8 mouse cellular contexts compared by ENCODE assay signal in genomic region chr5:136962501-136962900, GRCm38 (mm10). TPM values are rescaled to one million over a fixed set of nuclear protein-coding genes. Genes with fewer than 3 reads are reported as not detected.
DNase-seq lines count a peak whose midpoint lies in the region; ATAC-seq and TF ChIP-seq lines count a peak whose summit lies in the region.

No protein-coding gene starts in this region.

- H3K9me3 ChIP-seq in CH12.LX (replicated peaks; ENCODE audit: low read length), result no peaks in the 10 kb centered on the region
- no peaks in the 10 kb centered on the region for H3K9me3 ChIP-seq in forebrain, embryonic 12.5 days
- H3K9me3 ChIP-seq in heart, postnatal 0 days (replicated peaks; ENCODE audit: control insufficient read depth, low read length), result no peaks in the 10 kb centered on the region
- H3K9me3 ChIP-seq in liver, embryonic 16.5 days (replicated peaks; ENCODE audit: control insufficient read depth, low read length), result no peaks in the 10 kb centered on the region
- no peaks in the 10 kb centered on the region for H3K9me3 ChIP-seq in neural tube, embryonic 13.5 days

- peak; percentile 80 to 88 for TF ChIP-seq CTCF in CH12.LX (conservative IDR thresholded peaks at IDR 0.05 in 1 of 2, IDR thresholded peaks at IDR 0.05 in 1 of 2; ENCODE audit: low read depth in 2 of 2, low read length in 2 of 2)
- TF ChIP-seq CTCF in heart, postnatal 0 days (IDR thresholded peaks at IDR 0.05; ENCODE audit: low read depth), result peak; percentile 91
- peak; percentile 86; the same call in 1 of the 2 replicates for TF ChIP-seq CTCF in testis, adult 2 months (IDR thresholded peaks at IDR 0.05; ENCODE audit: control insufficient read depth, insufficient read depth, insufficient replicate concordance, low read depth, low read length)

- H3K9ac ChIP-seq in CH12.LX (ENCODE audit: insufficient read depth, low read depth), result peak overlapping the region; percentile 90
- H3K9ac ChIP-seq in forebrain, embryonic 12.5 days, result peak overlapping the region; percentile 77
- peak overlapping the region; percentile 79 for H3K9ac ChIP-seq in heart, postnatal 0 days (replicated peaks; ENCODE audit: low read depth, low read length)
- H3K9ac ChIP-seq in liver, embryonic 16.5 days (ENCODE audit: low read depth, low read length), result peak overlapping the region; percentile 88
- H3K9ac ChIP-seq in neural tube, embryonic 13.5 days, result peak overlapping the region; percentile 86

- peak; percentile 81 for DNase-seq in CH12.LX (ENCODE audit: extremely low read depth)
- peak; percentile 79 for DNase-seq in c-Kit-positive CD71-positive TER-119-positive erythroid progenitor cells, embryonic 14.5 days (ENCODE audit: low spot score)
- DNase-seq in heart, postnatal 0 days (ENCODE audit: low spot score), result peak; percentile 85
- peak; percentile 85 to 92 for DNase-seq in kidney, postnatal 36 days

- 2% methylated on average over 10 of the region's 10 CpGs for WGBS in forebrain, embryonic 12.5 days
- 1% methylated on average over 10 of the region's 10 CpGs for WGBS in heart, postnatal 0 days
- under 1% methylated on average over 10 of the region's 10 CpGs for WGBS in liver, embryonic 16.5 days (ENCODE audit: insufficient replicate concordance)
- 3% methylated on average over 10 of the region's 10 CpGs for whole genome bisulfite sequencing in neural tube, embryonic 13.5 days

- peak overlapping the region; percentile 66 to 100 (median 87) for H3K4me3 ChIP-seq in CH12.LX (replicated peaks in 1 of 3; ENCODE audit: low read depth in 2 of 3, low read length in 2 of 3, poor library complexity in 1 of 3)
- H3K4me3 ChIP-seq in forebrain, embryonic 12.5 days (replicated peaks), result peak overlapping the region; percentile 65
- H3K4me3 ChIP-seq in heart, postnatal 0 days (ENCODE audit: low read depth, low read length), result peak overlapping the region; percentile 84
- H3K4me3 ChIP-seq in liver, embryonic 16.5 days (ENCODE audit: low read depth, low read length), result peak overlapping the region; percentile 82
- peak overlapping the region; percentile 62 for H3K4me3 ChIP-seq in neural tube, embryonic 13.5 days
- peak overlapping the region; percentile 98 for H3K4me3 ChIP-seq in testis, adult 2 months (ENCODE audit: control insufficient read depth, low read depth, low read length)

- peaks cover 35 to 47% of the 10 kb centered on the region in 2 experiments for H3K36me3 ChIP-seq in CH12.LX (replicated peaks in 1 of 2; ENCODE audit: control insufficient read depth in 1 of 2, insufficient read depth in 1 of 2, low read length in 1 of 2)
- peaks cover 48% of the 10 kb centered on the region for H3K36me3 ChIP-seq in forebrain, embryonic 12.5 days (replicated peaks)
- H3K36me3 ChIP-seq in heart, postnatal 0 days (replicated peaks; ENCODE audit: control insufficient read depth, insufficient read depth, low read length), result peaks cover 37% of the 10 kb centered on the region
- H3K36me3 ChIP-seq in liver, embryonic 16.5 days (ENCODE audit: control insufficient read depth, insufficient read depth), result peaks cover 6% of the 10 kb centered on the region
- H3K36me3 ChIP-seq in neural tube, embryonic 13.5 days, result peaks cover 42% of the 10 kb centered on the region
- no peaks in the 10 kb centered on the region; the same call in 1 of the 2 replicates for H3K36me3 ChIP-seq in testis, adult 2 months (ENCODE audit: control insufficient read depth, insufficient read depth, low read length)

- ATAC-seq in forebrain, embryonic 12.5 days (ENCODE audit: low FRiP score), result peak; percentile 59
- ATAC-seq in heart, postnatal 0 days (ENCODE audit: insufficient read depth, low read depth), result peak; percentile 76
- peak; percentile 55 for ATAC-seq in liver, embryonic 16.5 days (ENCODE audit: low read depth)
- peak; percentile 74 for ATAC-seq in neural tube, embryonic 13.5 days (ENCODE audit: low read depth)

- TF ChIP-seq RAD21 in CH12.LX (IDR thresholded peaks at IDR 0.05; ENCODE audit: low read depth, low read length), result peak; percentile 33

- in situ Hi-C loops in CH12.LX (cut with MboI; ENCODE audit: low pct_ligation_motif_present, low pct_unique_long_range_greater_than_20kb, low sequenced_read_pairs), result loop anchor here (5.0 kb wide), 1 partner anchor 35 kb away; no protein-coding TSS in a partner anchor

- H3K4me2 ChIP-seq in CH12.LX (ENCODE audit: insufficient read depth, low read depth, poor library complexity, severe bottlenecking), result peak overlapping the region; percentile 71
- peak overlapping the region; percentile 83 for H3K4me2 ChIP-seq in forebrain, embryonic 12.5 days
- H3K4me2 ChIP-seq in heart, postnatal 0 days (ENCODE audit: low read depth, low read length), result peak overlapping the region; percentile 86
- H3K4me2 ChIP-seq in liver, embryonic 16.5 days (ENCODE audit: low read depth, low read length), result peak overlapping the region; percentile 84
- H3K4me2 ChIP-seq in neural tube, embryonic 13.5 days, result peak overlapping the region; percentile 82

- peaks cover 8 to 29% of the 10 kb centered on the region in 2 experiments; a peak in 3 of 4 replicates for H3K4me1 ChIP-seq in CH12.LX (ENCODE audit: control insufficient read depth in 1 of 2, insufficient read depth in 2 of 2)
- H3K4me1 ChIP-seq in forebrain, embryonic 12.5 days, result peaks cover 18% of the 10 kb centered on the region
- peaks cover 18% of the 10 kb centered on the region; the same call in 1 of the 2 replicates for H3K4me1 ChIP-seq in heart, postnatal 0 days (ENCODE audit: control insufficient read depth, insufficient read depth)
- peaks cover 48% of the 10 kb centered on the region for H3K4me1 ChIP-seq in liver, embryonic 16.5 days (ENCODE audit: control insufficient read depth, low read depth, low read length)
- H3K4me1 ChIP-seq in neural tube, embryonic 13.5 days (replicated peaks), result peaks cover 38% of the 10 kb centered on the region
- H3K4me1 ChIP-seq in testis, adult 2 months (ENCODE audit: control insufficient read depth, insufficient read depth, low read length), result peaks cover 11% of the 10 kb centered on the region

- dilution Hi-C loops in CH12.LX (cut with MboI; ENCODE audit: extremely low pct_ligation_motif_present, extremely low pct_unique_long_range_greater_than_20kb, low sequenced_read_pairs), result no loop called here

- H3K79me2 ChIP-seq in CH12.LX (replicated peaks; ENCODE audit: control insufficient read depth, extremely low read depth, insufficient read depth, poor library complexity, severe bottlenecking), result no peaks in the 10 kb centered on the region

- peak overlapping the region; percentile 85; the same call in 1 of the 2 replicates for H3K27ac ChIP-seq in CH12.LX (ENCODE audit: insufficient read depth, low read depth)
- peak overlapping the region; percentile 80 for H3K27ac ChIP-seq in forebrain, embryonic 12.5 days
- peak overlapping the region; percentile 88 for H3K27ac ChIP-seq in heart, postnatal 0 days (ENCODE audit: low read depth)
- peak overlapping the region; percentile 92 for H3K27ac ChIP-seq in liver, embryonic 16.5 days (ENCODE audit: low read length)
- peak overlapping the region; percentile 93 for H3K27ac ChIP-seq in neural tube, embryonic 13.5 days (replicated peaks)
- peak overlapping the region; percentile 99 for H3K27ac ChIP-seq in testis, adult 2 months (ENCODE audit: control insufficient read depth, insufficient read depth, low read depth, low read length)

- no peak for TF ChIP-seq POLR2A in CH12.LX (IDR thresholded peaks at IDR 0.05; ENCODE audit: low read depth, low read length)
- TF ChIP-seq POLR2A in testis, adult 2 months (IDR thresholded peaks at IDR 0.05; ENCODE audit: control insufficient read depth, low read depth, low read length), result no peak

- H3K27me3 ChIP-seq in CH12.LX (replicated peaks), result no peaks in the 10 kb centered on the region
- no peaks in the 10 kb centered on the region for H3K27me3 ChIP-seq in forebrain, embryonic 12.5 days
- no peaks in the 10 kb centered on the region for H3K27me3 ChIP-seq in heart, postnatal 0 days (ENCODE audit: control insufficient read depth, insufficient read depth, low read length)
- no peaks in the 10 kb centered on the region for H3K27me3 ChIP-seq in liver, embryonic 16.5 days (ENCODE audit: control insufficient read depth, insufficient read depth, low read depth, low read length)
- no peaks in the 10 kb centered on the region for H3K27me3 ChIP-seq in neural tube, embryonic 13.5 days
- H3K27me3 ChIP-seq in testis, adult 2 months (ENCODE audit: control insufficient read depth, insufficient read depth, low read length), result no peaks in the 10 kb centered on the region

- TF ChIP-seq EP300 in CH12.LX (IDR thresholded peaks at IDR 0.05; ENCODE audit: low read length), result no peak
- no peak for TF ChIP-seq EP300 in heart, postnatal 0 days (IDR thresholded peaks at IDR 0.05; ENCODE audit: low read depth)

RNA-seq across cellular contexts. Expression of gene Cldn15, which starts 3.9 kb away (rescaled TPM):
- 0.25 TPM in 2 replicates for total RNA-seq in CH12.LX (2012; rRNA removed)
- 0.24 TPM in 1 of 2 replicates, not detected in the other for total RNA-seq in CH12.LX (2014; rRNA removed)
- 0.29 and 0.35 TPM in 2 replicates for polyA plus RNA-seq in CH12.LX (2012; ENCODE audit: insufficient read length, low read depth)
- polyA plus RNA-seq in forebrain, embryonic 12.5 days (2016; fragmentation: Nextera tagmentation; extraction: Ambion mirVana), result 0.27 and 0.50 TPM in 2 replicates
- 10.2 and 19.3 TPM in 2 replicates for total RNA-seq in heart, postnatal 0 days (2014; rRNA removed; ENCODE audit: low replicate concordance)
- 7.9 and 9.1 TPM in 2 replicates for polyA plus RNA-seq in heart, postnatal 0 days (2015; fragmentation: Nextera tagmentation; extraction: Ambion mirVana)
- 7.5 and 7.9 TPM in 2 replicates for polyA plus RNA-seq in liver, embryonic 16.5 days (2015; fragmentation: Nextera tagmentation; extraction: Ambion mirVana)
- polyA plus RNA-seq in neural tube, embryonic 13.5 days (2015; fragmentation: Nextera tagmentation; extraction: Ambion mirVana), result 0.17 and 0.39 TPM in 2 replicates
- 0.25 and 0.58 TPM in 2 replicates for polyA plus RNA-seq in testis, adult 2 months (2012; rRNA removed)

RNA-seq across cellular contexts. Expression of gene Fis1, which starts 9.4 kb away (rescaled TPM):
- total RNA-seq in CH12.LX (2012; rRNA removed) (207 and 210 TPM in 2 replicates), CH12.LX (2014; rRNA removed) (140 and 142 TPM in 2 replicates)
- 152 and 203 TPM in 2 replicates for polyA plus RNA-seq in CH12.LX (2012; ENCODE audit: insufficient read length, low read depth)
- polyA plus RNA-seq in forebrain, embryonic 12.5 days (2016; fragmentation: Nextera tagmentation; extraction: Ambion mirVana), result 287 and 302 TPM in 2 replicates
- total RNA-seq in heart, postnatal 0 days (2014; rRNA removed; ENCODE audit: low replicate concordance), result 143 and 175 TPM in 2 replicates
- 245 and 249 TPM in 2 replicates for polyA plus RNA-seq in heart, postnatal 0 days (2015; fragmentation: Nextera tagmentation; extraction: Ambion mirVana)
- 172 and 179 TPM in 2 replicates for polyA plus RNA-seq in liver, embryonic 16.5 days (2015; fragmentation: Nextera tagmentation; extraction: Ambion mirVana)
- polyA plus RNA-seq in neural tube, embryonic 13.5 days (2015; fragmentation: Nextera tagmentation; extraction: Ambion mirVana), result 327 and 376 TPM in 2 replicates
- polyA plus RNA-seq in testis, adult 2 months (2012; rRNA removed), result 71.3 and 76.5 TPM in 2 replicates

RNA-seq across cellular contexts. Expression of gene Plod3, which starts 24.3 kb away (rescaled TPM):
- total RNA-seq in CH12.LX (2012; rRNA removed), result 38.2 and 45.2 TPM in 2 replicates
- 8.8 and 9.9 TPM in 2 replicates for total RNA-seq in CH12.LX (2014; rRNA removed)
- polyA plus RNA-seq in CH12.LX (2012; ENCODE audit: insufficient read length, low read depth), result 22.2 and 23.6 TPM in 2 replicates
- 34.5 and 36.4 TPM in 2 replicates for polyA plus RNA-seq in forebrain, embryonic 12.5 days (2016; fragmentation: Nextera tagmentation; extraction: Ambion mirVana)
- 37.1 and 60.3 TPM in 2 replicates for total RNA-seq in heart, postnatal 0 days (2014; rRNA removed; ENCODE audit: low replicate concordance)
- polyA plus RNA-seq in heart, postnatal 0 days (2015; fragmentation: Nextera tagmentation; extraction: Ambion mirVana), result 21.7 and 24.5 TPM in 2 replicates
- polyA plus RNA-seq in liver, embryonic 16.5 days (2015; fragmentation: Nextera tagmentation; extraction: Ambion mirVana), result 12.2 and 12.9 TPM in 2 replicates
- polyA plus RNA-seq in neural tube, embryonic 13.5 days (2015; fragmentation: Nextera tagmentation; extraction: Ambion mirVana), result 34.5 and 41.7 TPM in 2 replicates
- 15.3 and 16.3 TPM in 2 replicates for polyA plus RNA-seq in testis, adult 2 months (2012; rRNA removed)

RNA-seq across cellular contexts. Expression of gene Znhit1, which starts 25.3 kb away (rescaled TPM):
- total RNA-seq in CH12.LX (2012; rRNA removed) (60.1 and 67.3 TPM in 2 replicates), CH12.LX (2014; rRNA removed) (36.8 and 39.6 TPM in 2 replicates)
- 83.5 and 99.2 TPM in 2 replicates for polyA plus RNA-seq in CH12.LX (2012; ENCODE audit: insufficient read length, low read depth)
- 97.9 and 102 TPM in 2 replicates for polyA plus RNA-seq in forebrain, embryonic 12.5 days (2016; fragmentation: Nextera tagmentation; extraction: Ambion mirVana)
- 39.7 and 45.6 TPM in 2 replicates for total RNA-seq in heart, postnatal 0 days (2014; rRNA removed; ENCODE audit: low replicate concordance)
- polyA plus RNA-seq in heart, postnatal 0 days (2015; fragmentation: Nextera tagmentation; extraction: Ambion mirVana), result 77.0 and 78.0 TPM in 2 replicates
- 51.3 and 52.2 TPM in 2 replicates for polyA plus RNA-seq in liver, embryonic 16.5 days (2015; fragmentation: Nextera tagmentation; extraction: Ambion mirVana)
- 91.3 and 110 TPM in 2 replicates for polyA plus RNA-seq in neural tube, embryonic 13.5 days (2015; fragmentation: Nextera tagmentation; extraction: Ambion mirVana)
- polyA plus RNA-seq in testis, adult 2 months (2012; rRNA removed), result 308 and 386 TPM in 2 replicates

RNA-seq across cellular contexts. Expression of gene Ift22, which starts 54.6 kb away (rescaled TPM):
- total RNA-seq in CH12.LX (2012; rRNA removed) (16.8 and 20.7 TPM in 2 replicates), CH12.LX (2014; rRNA removed) (18.5 and 20.5 TPM in 2 replicates)
- 39.0 and 39.6 TPM in 2 replicates for polyA plus RNA-seq in CH12.LX (2012; ENCODE audit: insufficient read length, low read depth)
- polyA plus RNA-seq in forebrain, embryonic 12.5 days (2016; fragmentation: Nextera tagmentation; extraction: Ambion mirVana), result 107 and 115 TPM in 2 replicates
- total RNA-seq in heart, postnatal 0 days (2014; rRNA removed; ENCODE audit: low replicate concordance), result 7.0 and 18.3 TPM in 2 replicates
- 23.3 and 27.2 TPM in 2 replicates for polyA plus RNA-seq in heart, postnatal 0 days (2015; fragmentation: Nextera tagmentation; extraction: Ambion mirVana)
- polyA plus RNA-seq in liver, embryonic 16.5 days (2015; fragmentation: Nextera tagmentation; extraction: Ambion mirVana), result 7.6 and 8.4 TPM in 2 replicates
- polyA plus RNA-seq in neural tube, embryonic 13.5 days (2015; fragmentation: Nextera tagmentation; extraction: Ambion mirVana), result 112 and 124 TPM in 2 replicates
- polyA plus RNA-seq in testis, adult 2 months (2012; rRNA removed), result 133 TPM in 2 replicates

Comparison
In these comparisons a context has a peak if more than half of its experiments do, and no peak if none do; other contexts are left out.
1. Peak in every context shown above with its lines: DNase-seq, ATAC-seq, H3K4me3 ChIP-seq and H3K27ac ChIP-seq.